Mouse (Mus musculus): ENCODE data around the gene Gdf15.

The Gdf15 gene

GRCm38 (mm10) chr8:70594621-70595564, 37.4 kb downstream of the Gdf15 start:
- in situ Hi-C loops (cut with MboI, MseI): no loop called here

GRCm38 (mm10) chr8:70593961-70594609, 38.2 kb downstream of the Gdf15 start, which contains the start of gene Isyna1:
TSS of gene Isyna1 (plus strand) at chr8:70594373.
- in situ Hi-C loops (cut with MboI, MseI): no loop called here

- in situ Hi-C loops (cut with MboI, MseI): no loop called here
Observed at GRCm38 (mm10) chr8:70593173-70593572, 39.1 kb downstream of the Gdf15 start.

DNA sequence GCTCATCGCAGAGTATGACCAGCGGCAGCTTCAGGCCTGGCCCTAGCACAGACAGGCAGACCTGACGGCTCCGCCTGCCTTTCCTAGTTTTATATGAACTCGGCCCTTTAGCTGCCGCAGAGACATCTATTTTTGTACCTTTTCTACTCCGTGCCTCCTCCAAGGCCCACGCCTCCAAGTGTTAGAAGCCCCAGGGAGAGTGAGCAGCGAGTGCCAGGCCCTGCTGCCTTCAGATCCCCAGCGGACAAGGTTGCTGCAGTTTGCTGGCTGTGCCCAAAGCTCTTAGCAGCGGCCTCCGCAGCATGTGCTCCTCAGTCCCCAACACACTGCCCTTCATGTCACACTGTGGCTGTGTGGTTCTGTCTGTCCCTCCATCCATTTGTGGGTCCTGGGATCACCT, 40.7 kb downstream of the Gdf15 start:
- in situ Hi-C loops (cut with MboI, MseI): no loop called here

DNA sequence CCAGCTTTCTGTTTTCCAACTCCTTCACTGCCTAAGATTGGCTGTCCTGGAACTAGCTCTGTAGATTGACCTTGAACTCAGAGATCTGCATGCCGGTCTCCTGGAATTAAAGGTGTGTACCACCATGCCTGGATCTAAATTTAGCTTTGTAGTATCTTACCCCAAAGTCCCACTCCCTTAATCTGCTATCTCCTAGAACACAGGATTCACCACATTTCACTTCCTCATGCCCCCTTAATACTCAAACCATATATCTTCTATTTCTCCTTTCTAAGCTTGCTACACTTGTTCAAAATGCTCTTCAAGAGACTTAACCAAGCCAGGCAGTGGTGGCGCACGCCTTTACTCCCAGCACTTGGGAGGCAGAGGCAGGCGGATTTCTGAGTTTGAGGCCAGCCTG, 44.3 kb downstream of the Gdf15 start:
- in situ Hi-C loops (cut with MboI, MseI): loop anchor here in 1 of 2 experiments (5.0 kb wide), 1 partner anchor 36 kb away; no protein-coding TSS in a partner anchor

DNA sequence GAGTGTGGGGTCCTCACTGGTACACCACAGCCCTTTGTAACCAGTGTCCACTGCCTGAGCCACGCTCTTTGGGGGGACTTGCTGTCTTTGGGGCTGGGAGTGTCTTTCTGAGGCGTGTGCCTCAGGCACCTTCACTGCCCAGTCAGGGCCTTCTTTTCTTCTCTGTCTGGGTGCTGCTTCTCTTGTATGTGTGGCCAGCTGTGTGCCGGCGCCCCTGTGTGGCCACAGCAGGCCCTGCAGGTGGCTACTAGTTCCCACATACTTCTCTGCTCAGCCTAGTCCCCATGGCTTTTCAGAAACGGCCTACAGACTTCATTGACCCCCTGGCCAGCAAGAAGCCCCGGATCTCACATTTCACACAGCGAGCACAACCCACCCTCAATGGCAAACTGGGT, 47.0 kb downstream of the Gdf15 start:
- in situ Hi-C loops (cut with MboI, MseI): loop anchor here in 1 of 2 experiments (5.0 kb wide), 1 partner anchor 33 kb away; no protein-coding TSS in a partner anchor

DNA sequence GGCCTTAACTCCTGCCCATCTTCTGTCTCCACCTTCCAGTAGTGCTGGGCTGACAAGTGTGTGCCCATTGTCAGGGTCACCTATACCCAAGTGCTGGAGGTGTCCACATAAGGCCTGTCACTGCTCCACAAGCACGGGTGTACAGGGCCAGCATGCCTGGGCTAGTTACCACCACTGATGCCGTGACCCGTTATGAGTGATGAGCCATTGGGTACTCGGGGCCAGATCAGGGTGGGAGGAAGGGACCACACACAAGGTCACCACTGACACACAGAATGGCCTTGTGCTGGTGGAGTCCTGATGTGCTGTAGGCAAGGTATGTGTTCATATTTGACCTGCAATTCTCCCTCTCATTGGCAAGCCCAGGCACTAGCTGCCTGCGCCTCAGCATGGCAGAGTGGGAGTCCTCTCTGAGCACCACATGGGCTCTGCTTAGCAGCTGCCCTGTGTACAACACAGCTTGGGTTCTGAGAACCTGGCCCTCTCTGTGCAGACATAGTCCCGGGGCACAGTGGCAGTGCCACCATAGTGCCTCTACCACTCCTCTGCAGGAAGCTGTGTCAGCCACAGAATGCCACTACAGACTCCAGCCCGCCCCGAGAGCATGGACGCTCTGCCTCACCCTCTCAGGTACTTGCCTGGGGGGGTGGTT, 47.5 kb downstream of the Gdf15 start:
- in situ Hi-C loops (cut with MboI, MseI): loop anchor here in 1 of 2 experiments (5.0 kb wide), 1 partner anchor 32 kb away; no protein-coding TSS in a partner anchor

DNA sequence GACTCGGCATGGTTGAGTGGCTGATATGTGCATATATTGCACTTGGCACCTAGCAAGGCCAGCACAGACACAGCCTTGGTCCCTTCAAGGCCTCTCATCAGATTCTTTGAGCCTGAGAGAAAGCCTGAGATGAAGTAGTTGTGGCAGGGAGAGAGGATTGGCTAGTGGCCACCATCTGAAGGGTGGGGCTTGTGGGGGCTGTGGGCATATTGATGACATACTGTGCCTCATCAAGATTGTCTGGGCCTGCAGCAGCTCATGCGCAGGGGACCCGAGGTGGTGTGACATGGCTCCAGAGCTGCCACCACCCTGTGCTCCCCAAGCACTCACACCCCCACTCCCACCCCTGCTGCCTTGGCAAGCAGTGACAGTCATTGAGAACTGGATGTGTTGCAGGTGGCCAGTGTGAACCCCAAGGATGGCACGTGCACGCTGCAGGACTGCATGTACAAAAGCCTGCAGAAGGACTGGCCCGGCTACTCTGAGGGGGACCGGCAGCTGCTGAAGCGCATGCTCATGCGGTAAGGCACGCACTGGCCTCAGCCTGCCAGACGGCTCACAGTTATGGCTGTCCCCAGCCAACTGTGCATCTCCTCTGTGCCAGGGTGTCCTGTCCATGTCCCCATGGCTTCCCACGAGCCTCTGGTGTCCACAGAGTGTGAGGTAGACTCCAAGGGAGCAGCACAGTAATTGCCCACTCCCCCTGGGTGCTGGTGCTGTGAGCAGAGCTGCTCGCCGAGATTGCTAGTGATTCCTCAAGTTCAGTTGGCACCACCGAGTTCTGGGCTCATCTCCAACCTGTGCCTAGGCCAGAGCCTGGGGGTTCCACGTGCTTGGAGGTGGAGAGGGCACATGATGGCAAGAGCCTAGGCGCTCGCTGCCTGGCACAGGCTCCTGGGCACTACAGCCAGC, 48.5 kb downstream of the Gdf15 start:
- in situ Hi-C loops (cut with MboI, MseI): no loop called here

Data from T-helper 17 cell (primary cell).